Mouse (Mus musculus) lung, adult 2 months (tissue): ENCODE measurements around the gene Il31ra.

Experiments
- CTCF ChIP-seq: fragments of 200-500 bp; IDR thresholded peaks from 2 replicates; pipeline ENCODE4 v1.5.1; 2011; ENCODE audit warnings: mild to moderate bottlenecking, low read length, control low read depth; ENCODE audit not compliant: insufficient read depth
- POLR2A ChIP-seq: fragments of 200-500 bp; IDR thresholded peaks from 2 replicates; pipeline ENCODE4 v1.6.1; 2011; ENCODE audit warnings: low read depth, mild to moderate bottlenecking, control low read depth, low read length, borderline replicate concordance; ENCODE audit errors: extremely low read depth

- TF ChIP-seq CTCF (no peak), POLR2A (no peak)
These were observed 104.1 kb downstream of the Il31ra start for GRCm38 (mm10) chr13:112490036-112490435.
